Mouse (Mus musculus): ENCODE measurements around the gene Trf. TPM values are rescaled to one million over a fixed set of nuclear protein-coding genes. Genes with fewer than 3 reads are reported as not detected.

Gene Trf
- polyA plus RNA-seq, 1 experiment from 2014 or later, result 83.4 TPM

GRCm38 (mm10) chr9:103180807-103181565 lies 49.3 kb downstream of the Trf start:
- ATAC-seq (ENCODE audit: low FRiP score, low TSS enrichment), result peak; percentile 77; the same call in 1 of the 2 replicates
- peak overlapping the region; percentile 67 for H3K27ac ChIP-seq (replicated peaks)

GRCm38 (mm10) chr9:103180303-103180702 lies 49.9 kb downstream of the Trf start:
- DNase-seq (ENCODE audit: low spot score), result peak; percentile 41
- peaks cover 6% of the 10 kb centered on the region for H3K4me1 ChIP-seq (replicated peaks; ENCODE audit: control insufficient read depth, insufficient read depth)
- no peaks in the 10 kb centered on the region for H3K9me3 ChIP-seq (ENCODE audit: control insufficient read depth, low read length)
- no peaks in the 10 kb centered on the region for H3K27me3 ChIP-seq (ENCODE audit: control insufficient read depth, insufficient read depth, low read length)
- peak; percentile 43; the same call in 1 of the 2 replicates for ATAC-seq (ENCODE audit: low FRiP score, low TSS enrichment)
- no peak overlapping the region; the same call in 1 of the 2 replicates for H3K27ac ChIP-seq (replicated peaks)
- H3K4me2 ChIP-seq (replicated peaks; ENCODE audit: low read depth), result peak overlapping the region; percentile 68
- 25% methylated on average over 3 of the region's 3 CpGs for WGBS
- H3K9ac ChIP-seq (ENCODE audit: low read length), result no peak overlapping the region; the same call in 1 of the 2 replicates
- TF ChIP-seq CTCF (IDR thresholded peaks at IDR 0.05; ENCODE audit: low read depth), result no peak
- no peak for TF ChIP-seq EP300 (optimal IDR thresholded peaks at IDR 0.05)
- peak overlapping the region; percentile 37; the same call in 1 of the 2 replicates for H3K4me3 ChIP-seq (ENCODE audit: low read depth, low read length)
- H3K36me3 ChIP-seq (ENCODE audit: control insufficient read depth, insufficient read depth, low read length), result no peaks in the 10 kb centered on the region

More at GRCm38 (mm10) chr9:103180807-103181565, 49.3 kb downstream of the Trf start:
- peak; percentile 74 for DNase-seq (ENCODE audit: low spot score)
- H3K9me3 ChIP-seq (ENCODE audit: control insufficient read depth, low read length), result no peaks in the 10 kb centered on the region
- no peaks in the 10 kb centered on the region for H3K27me3 ChIP-seq (ENCODE audit: control insufficient read depth, insufficient read depth, low read length)
- 2% methylated on average over 20 of the region's 20 CpGs for WGBS
- peak overlapping the region; percentile 52 for H3K9ac ChIP-seq (ENCODE audit: low read length)
- H3K4me3 ChIP-seq (ENCODE audit: low read depth, low read length), result peak overlapping the region; percentile 37
- H3K4me2 ChIP-seq (replicated peaks; ENCODE audit: low read depth), result peak overlapping the region; percentile 68
- no peaks in the 10 kb centered on the region for H3K36me3 ChIP-seq (ENCODE audit: control insufficient read depth, insufficient read depth, low read length)
- H3K4me1 ChIP-seq (replicated peaks; ENCODE audit: control insufficient read depth, insufficient read depth), result peaks cover 6% of the 10 kb centered on the region
- no peak for TF ChIP-seq CTCF (IDR thresholded peaks at IDR 0.05; ENCODE audit: low read depth)
- no peak for TF ChIP-seq EP300 (optimal IDR thresholded peaks at IDR 0.05)

- H3K4me1 ChIP-seq (replicated peaks; ENCODE audit: control insufficient read depth, insufficient read depth), result peaks cover 4% of the 10 kb centered on the region
- no peaks in the 10 kb centered on the region for H3K36me3 ChIP-seq (ENCODE audit: control insufficient read depth, insufficient read depth, low read length)
- TF ChIP-seq CTCF (IDR thresholded peaks at IDR 0.05; ENCODE audit: low read depth), result peak; percentile 33
- TF ChIP-seq EP300 (optimal IDR thresholded peaks at IDR 0.05), result no peak
- H3K27me3 ChIP-seq (ENCODE audit: control insufficient read depth, insufficient read depth, low read length), result no peaks in the 10 kb centered on the region
- 94% methylated on average over 7 of the region's 7 CpGs for WGBS
- no peak overlapping the region for H3K4me2 ChIP-seq (replicated peaks; ENCODE audit: low read depth)
- no peak overlapping the region for H3K27ac ChIP-seq (replicated peaks)
- H3K4me3 ChIP-seq (ENCODE audit: low read depth, low read length), result no peak overlapping the region
- no peak overlapping the region for H3K9ac ChIP-seq (ENCODE audit: low read length)
- no peak for ATAC-seq (ENCODE audit: low FRiP score, low TSS enrichment)
- H3K9me3 ChIP-seq (ENCODE audit: control insufficient read depth, low read length), result no peaks in the 10 kb centered on the region
- DNase-seq (ENCODE audit: low spot score), result no peak
Measured at GRCm38 (mm10) chr9:103175692-103176091, 54.6 kb downstream of the Trf start.

- Histone ChIP-seq H3K36me3 (ENCODE audit: control insufficient read depth, insufficient read depth, low read length) (no peaks in the 10 kb centered on the region), H3K27me3 (ENCODE audit: control insufficient read depth, insufficient read depth, low read length) (no peaks in the 10 kb centered on the region), H3K4me1 (replicated peaks; ENCODE audit: control insufficient read depth, insufficient read depth) (no peaks in the 10 kb centered on the region), H3K27ac (replicated peaks) (no peak overlapping the region), H3K4me3 (ENCODE audit: low read depth, low read length) (no peak overlapping the region), H3K4me2 (replicated peaks; ENCODE audit: low read depth) (no peak overlapping the region), H3K9ac (ENCODE audit: low read length) (no peak overlapping the region), H3K9me3 (ENCODE audit: control insufficient read depth, low read length) (no peaks in the 10 kb centered on the region)
- DNase-seq (ENCODE audit: low spot score) (peak; percentile 43), ATAC-seq (ENCODE audit: low FRiP score, low TSS enrichment) (peak; percentile 68)
- peak; percentile 74 for TF ChIP-seq CTCF (IDR thresholded peaks at IDR 0.05; ENCODE audit: low read depth)
- TF ChIP-seq EP300 (optimal IDR thresholded peaks at IDR 0.05), result no peak
- WGBS, result 54% methylated on average over 6 of the region's 6 CpGs
Measured at GRCm38 (mm10) chr9:103174771-103175519, 55.3 kb downstream of the Trf start.

GRCm38 (mm10) chr9:103168771-103169170 lies 61.5 kb downstream of the Trf start:
- no peaks in the 10 kb centered on the region for H3K27me3 ChIP-seq (ENCODE audit: control insufficient read depth, insufficient read depth, low read length)
- H3K27ac ChIP-seq (replicated peaks), result no peak overlapping the region
- H3K9ac ChIP-seq (ENCODE audit: low read length), result no peak overlapping the region
- TF ChIP-seq CTCF (IDR thresholded peaks at IDR 0.05; ENCODE audit: low read depth), result no peak
- no peak for TF ChIP-seq EP300 (optimal IDR thresholded peaks at IDR 0.05)
- no peaks in the 10 kb centered on the region for H3K4me1 ChIP-seq (replicated peaks; ENCODE audit: control insufficient read depth, insufficient read depth)
- no peaks in the 10 kb centered on the region for H3K36me3 ChIP-seq (ENCODE audit: control insufficient read depth, insufficient read depth, low read length)
- ATAC-seq (ENCODE audit: low FRiP score, low TSS enrichment) (no peak), DNase-seq (ENCODE audit: low spot score) (no peak)
- WGBS, result 63% methylated on average over 7 of the region's 7 CpGs
- no peak overlapping the region for H3K4me3 ChIP-seq (ENCODE audit: low read depth, low read length)
- no peak overlapping the region for H3K4me2 ChIP-seq (replicated peaks; ENCODE audit: low read depth)
- no peaks in the 10 kb centered on the region for H3K9me3 ChIP-seq (ENCODE audit: control insufficient read depth, low read length)
